Mouse (Mus musculus) brain, adult 2 months (tissue): Measurements from ENCODE around the gene Cdca5.
A peak's percentile ranks its signal among the peaks of the same experiment; 100 is the strongest.

Experiments
- DNase-seq: peaks from one replicate; pipeline ENCODE4 v3.0.0; 2011; ENCODE audit warnings: low read depth, low spot score

Gene Cdca5

DNA sequence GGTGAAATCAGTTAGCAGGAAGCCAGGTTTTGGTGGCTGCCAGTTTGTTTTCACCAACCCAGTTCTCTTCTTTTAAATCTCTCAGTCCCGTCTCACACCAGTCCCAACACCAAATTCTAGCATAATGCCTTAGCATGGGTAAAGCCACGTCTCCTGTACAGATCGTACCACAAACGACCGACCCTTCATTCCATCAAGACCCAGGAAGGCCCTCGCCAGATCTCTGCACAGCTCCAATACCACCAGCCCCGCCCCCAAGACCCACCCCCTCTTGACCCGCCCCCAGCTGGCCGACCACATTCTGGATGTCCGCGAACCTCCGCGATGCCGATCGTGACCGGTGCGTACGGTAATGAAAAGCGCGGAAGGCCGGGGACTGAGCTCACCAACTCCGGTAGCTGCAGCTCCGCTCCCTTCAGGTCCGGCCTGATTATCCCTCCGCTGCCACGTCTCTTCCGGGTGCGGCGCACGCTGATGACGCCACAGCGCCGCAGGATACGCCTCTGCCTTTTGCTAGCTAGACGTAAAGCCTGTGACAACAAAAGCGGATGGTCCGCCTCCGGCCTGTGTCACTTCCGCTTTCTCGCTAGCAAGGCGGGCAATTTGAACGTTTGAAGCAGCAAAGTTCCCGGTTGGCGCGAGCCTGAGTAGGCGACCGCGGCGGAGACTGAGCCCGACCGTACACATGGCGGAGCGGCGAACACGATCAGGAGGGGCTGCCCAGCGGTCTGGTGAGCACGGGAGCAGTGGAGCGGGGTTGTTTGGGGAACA lies at the start of gene Cdca5, which contains the start of gene Zfpl1:
Gene Cdca5, plus strand, starts transcription at position 506 of the 771 bp plus-strand sequence.
Gene Zfpl1, minus strand, starts transcription at position 479 of the 771 bp plus-strand sequence.
- peak; percentile 100 for DNase-seq

DNA sequence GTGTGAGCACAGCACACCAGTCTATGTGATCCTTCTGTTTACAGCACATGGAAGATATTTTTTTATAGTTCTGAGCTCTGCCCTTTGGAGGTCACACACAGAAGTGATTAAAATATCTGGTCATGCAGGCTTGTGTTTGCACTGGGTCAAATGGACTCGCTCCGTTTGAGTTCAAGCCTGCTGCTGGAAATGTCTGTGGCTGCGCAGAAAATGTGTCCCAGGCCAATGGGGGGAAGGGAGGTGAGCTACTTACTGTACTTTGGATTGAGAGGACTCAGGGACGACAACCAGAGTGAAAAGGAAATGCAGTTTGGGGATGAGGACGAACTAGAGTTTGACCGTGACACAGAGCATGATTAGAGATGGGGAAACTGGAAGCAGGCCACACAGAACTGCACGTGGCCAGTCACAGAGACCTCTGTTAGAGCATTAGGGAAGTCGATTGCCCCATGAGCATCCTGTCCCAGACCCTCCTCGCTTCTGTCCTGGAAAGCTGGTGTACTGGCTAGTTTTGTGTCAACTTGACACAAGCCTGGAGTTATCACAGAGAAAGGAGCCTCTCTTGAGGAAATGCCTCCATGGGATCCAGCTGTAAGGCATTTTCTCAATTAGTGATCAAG lies 48.7 kb upstream of the Cdca5 start:
- DNase-seq: no peak

GRCm38 (mm10) chr19:6037695-6038094 lies 47.1 kb upstream of the Cdca5 start:
- no peak for DNase-seq

DNA sequence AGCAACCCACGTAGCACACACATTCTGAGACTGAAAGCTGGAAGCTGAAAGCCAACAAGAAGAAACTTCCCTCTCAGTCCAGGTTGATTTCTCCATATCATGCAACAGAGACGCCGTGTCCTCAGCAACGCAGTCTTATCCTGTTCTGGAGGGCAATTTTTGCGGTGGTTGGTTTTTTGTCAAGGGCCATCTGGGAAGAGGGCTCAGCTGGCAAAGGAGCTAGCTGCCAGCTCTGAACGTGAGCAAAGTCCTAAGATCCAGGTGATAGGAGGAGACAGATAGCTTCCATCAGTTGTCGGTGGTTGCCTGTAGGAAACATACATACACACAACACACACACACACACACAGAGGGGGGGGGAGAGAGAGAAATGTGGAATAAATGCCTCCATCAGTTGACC lies 46.5 kb upstream of the Cdca5 start:
- peak; percentile 28 for DNase-seq

DNA sequence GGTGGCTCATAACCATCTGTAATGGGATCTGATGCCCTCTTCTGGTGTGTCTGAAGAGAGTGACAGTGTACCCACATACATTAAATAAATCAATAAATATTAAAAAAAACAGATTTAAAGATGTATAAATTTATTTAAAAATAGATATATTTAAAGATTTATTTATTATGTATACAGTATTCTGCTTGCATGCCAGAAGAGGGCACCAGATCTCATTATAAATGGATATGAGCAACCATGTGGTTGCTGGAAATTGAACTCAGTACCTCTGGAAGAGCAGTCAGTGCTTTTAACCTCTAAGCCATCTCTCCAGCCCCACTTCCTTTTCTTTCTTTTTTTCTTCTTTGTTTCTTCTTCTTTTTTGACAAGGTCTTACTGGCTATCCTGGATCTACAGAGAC lies 44.8 kb upstream of the Cdca5 start:
- no peak for DNase-seq

DNA sequence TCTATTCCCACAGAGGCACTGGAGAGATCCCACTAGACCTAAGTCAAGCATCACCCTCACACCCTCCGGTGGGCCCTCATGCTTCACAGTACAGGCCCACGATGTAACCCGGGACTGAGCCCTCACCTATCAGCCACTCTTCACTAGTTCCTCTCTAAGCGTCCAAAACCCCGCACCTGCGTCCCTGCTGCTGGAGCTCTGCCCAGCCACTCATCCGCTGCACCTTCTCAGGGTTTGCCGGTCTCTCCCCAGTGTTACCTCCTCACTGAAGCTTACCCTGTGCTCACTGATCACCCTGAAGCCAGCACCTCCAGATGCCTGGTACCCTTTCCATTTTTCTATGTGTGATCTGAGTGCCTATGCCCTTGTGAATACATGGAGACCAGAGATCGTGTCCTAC lies 42.5 kb upstream of the Cdca5 start:
- DNase-seq: no peak

GRCm38 (mm10) chr19:6044102-6044501 lies 40.7 kb upstream of the Cdca5 start:
- peak; percentile 61 for DNase-seq

GRCm38 (mm10) chr19:6045366-6046293 lies 39.2 kb upstream of the Cdca5 start:
- DNase-seq: peak; percentile 75

- DNase-seq: peak; percentile 98
These were observed 38.3 kb upstream of the Cdca5 start, which contains the start of gene Syvn1 for GRCm38 (mm10) chr19:6046294-6047153. Syvn1 (plus strand) TSS chr19:6046576.

GRCm38 (mm10) chr19:6047154-6047898 lies 37.5 kb upstream of the Cdca5 start:
- no peak for DNase-seq

- no peak for DNase-seq
These were observed 37.0 kb upstream of the Cdca5 start for GRCm38 (mm10) chr19:6047899-6048166.

GRCm38 (mm10) chr19:6048681-6049410 lies 35.9 kb upstream of the Cdca5 start:
- DNase-seq: no peak

DNA sequence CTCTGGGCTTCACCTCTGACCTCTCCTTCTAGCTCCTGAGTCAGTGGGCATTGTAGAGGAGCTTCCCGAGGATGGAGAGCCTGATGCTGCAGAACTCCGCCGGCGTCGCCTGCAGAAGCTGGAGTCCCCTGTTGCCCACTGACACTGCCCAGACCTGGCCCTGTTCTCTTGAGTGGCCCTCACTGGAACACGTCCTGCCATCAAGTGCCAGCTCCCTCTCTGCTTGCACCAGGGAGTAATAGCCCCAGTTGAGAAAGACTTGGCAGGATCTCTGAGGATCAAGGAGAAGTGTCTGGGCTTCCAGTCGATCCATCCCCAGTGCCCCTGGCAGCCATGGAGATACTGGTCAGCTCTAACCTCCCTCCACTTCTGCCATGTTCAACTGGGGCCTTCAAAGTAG lies 32.3 kb upstream of the Cdca5 start:
- DNase-seq: no peak

- no peak for DNase-seq
These were observed 30.5 kb upstream of the Cdca5 start for GRCm38 (mm10) chr19:6054296-6054695.

GRCm38 (mm10) chr19:6056696-6057095 lies 28.1 kb upstream of the Cdca5 start:
- DNase-seq: no peak

DNA sequence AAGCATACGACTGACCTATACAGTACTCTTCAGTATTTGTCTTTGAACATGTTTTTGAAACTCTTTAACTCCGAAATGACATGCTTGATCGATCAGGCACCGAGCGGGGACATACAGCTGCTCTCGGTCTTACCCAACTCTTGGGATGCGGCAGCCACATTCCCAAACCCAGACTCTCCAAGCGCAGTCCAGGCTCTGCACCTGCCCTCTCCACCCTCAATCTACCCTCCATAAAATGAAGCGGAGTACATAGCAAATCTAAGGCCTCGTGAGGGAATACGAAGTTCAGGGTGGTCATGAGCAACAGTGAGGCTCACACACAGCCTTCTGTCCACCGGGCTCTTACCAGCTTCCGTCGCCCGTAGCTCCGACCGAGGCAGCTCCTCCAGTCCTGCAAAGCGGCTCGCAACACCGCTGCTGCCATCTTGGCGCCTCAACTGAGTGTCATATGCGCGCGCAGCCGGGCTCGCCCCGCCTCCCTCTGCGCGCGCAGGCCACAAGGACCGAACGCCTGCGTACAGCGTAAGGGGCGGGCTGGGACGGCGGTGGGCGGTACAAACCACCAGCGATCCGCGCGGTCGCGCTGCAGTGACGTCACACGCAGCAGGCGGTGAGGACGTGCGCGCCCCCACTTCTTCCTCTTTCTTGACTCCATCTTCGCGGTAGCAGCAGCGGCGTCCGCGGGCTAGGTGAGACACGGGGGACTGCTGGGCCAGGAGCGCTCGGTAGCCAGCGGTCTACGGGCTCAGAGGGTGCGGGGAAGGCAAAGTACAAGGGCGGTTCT lies 27.3 kb upstream of the Cdca5 start, which contains the start of the genes Mrpl49 and Fau:
Gene Mrpl49, minus strand, starts transcription at position 473 of the 784 bp plus-strand sequence.
Gene Fau, plus strand, starts transcription at position 532 of the 784 bp plus-strand sequence.
- peak; percentile 99 for DNase-seq

- DNase-seq: no peak
These were observed 26.3 kb upstream of the Cdca5 start for GRCm38 (mm10) chr19:6058513-6058912.

DNA sequence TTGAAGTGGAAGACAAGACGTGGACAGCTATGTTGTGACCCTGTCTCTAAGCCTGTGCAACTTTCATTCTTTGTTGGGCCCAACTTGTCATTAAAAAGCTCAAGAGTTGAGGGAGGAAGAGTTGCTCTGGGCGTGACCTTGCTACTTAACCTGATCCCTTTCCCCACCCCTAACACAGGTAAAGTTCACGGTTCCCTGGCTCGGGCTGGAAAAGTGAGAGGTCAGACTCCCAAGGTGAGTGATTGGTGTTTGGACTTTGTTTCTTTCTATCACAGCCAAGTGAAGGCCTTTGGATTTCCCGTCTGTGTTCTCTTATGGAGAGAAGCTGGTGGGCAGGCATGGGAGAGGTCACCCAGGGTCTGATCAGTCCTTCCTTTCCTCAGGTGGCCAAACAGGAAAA lies 25.8 kb upstream of the Cdca5 start:
- no peak for DNase-seq

GRCm38 (mm10) chr19:6061021-6061533 lies 23.7 kb upstream of the Cdca5 start, which contains the start of gene Znhit2:
Znhit2 (plus strand) TSS chr19:6061192.
- peak; percentile 98 for DNase-seq
